Mouse (Mus musculus) naive thymus-derived CD4-positive, alpha-beta T cell, adult 2 months (primary cell): ENCODE measurements around the gene Lsm3.

Experiments used
- DNase-seq: peaks from one replicate; pipeline ENCODE4 v3.0.0-alpha.2; 2011; ENCODE audit warnings: low read depth

Lsm3 gene

GRCm38 (mm10) chr6:91510211-91510610 is 5.5 kb upstream of the Lsm3 start:
- DNase-seq = peak; percentile 35

GRCm38 (mm10) chr6:91514135-91514534 is 1.6 kb upstream of the Lsm3 start:
- DNase-seq = no peak

- DNase-seq = peak; percentile 48
Measured at GRCm38 (mm10) chr6:91514737-91515362, 878 bp upstream of the Lsm3 start.

- DNase-seq = no peak
Measured at GRCm38 (mm10) chr6:91518454-91519020, 2.8 kb downstream of the Lsm3 start.

- DNase-seq = no peak
Measured at GRCm38 (mm10) chr6:91522816-91523215, 7.1 kb downstream of the Lsm3 start.

- no peak for DNase-seq
Measured at GRCm38 (mm10) chr6:91525544-91525943, 9.8 kb downstream of the Lsm3 start.

GRCm38 (mm10) chr6:91527227-91527860 is 11.6 kb downstream of the Lsm3 start:
- peak; percentile 55 for DNase-seq

- no peak for DNase-seq
Measured at GRCm38 (mm10) chr6:91528265-91528664, 12.5 kb downstream of the Lsm3 start.

GRCm38 (mm10) chr6:91530673-91531072 is 14.9 kb downstream of the Lsm3 start:
- no peak for DNase-seq

GRCm38 (mm10) chr6:91531276-91531675 is 15.5 kb downstream of the Lsm3 start:
- no peak for DNase-seq

- DNase-seq = no peak
Measured at GRCm38 (mm10) chr6:91532661-91533060, 16.9 kb downstream of the Lsm3 start.

GRCm38 (mm10) chr6:91533359-91533758 is 17.6 kb downstream of the Lsm3 start:
- DNase-seq = no peak

- DNase-seq = no peak
Measured at GRCm38 (mm10) chr6:91533771-91534170, 18.0 kb downstream of the Lsm3 start.

- no peak for DNase-seq
Measured at GRCm38 (mm10) chr6:91534268-91534667, 18.5 kb downstream of the Lsm3 start.

GRCm38 (mm10) chr6:91535231-91535630 is 19.5 kb downstream of the Lsm3 start:
- DNase-seq = no peak

- no peak for DNase-seq
Measured at GRCm38 (mm10) chr6:91536047-91536765, 20.5 kb downstream of the Lsm3 start.

GRCm38 (mm10) chr6:91541276-91541675 is 25.5 kb downstream of the Lsm3 start:
- DNase-seq = no peak

- no peak for DNase-seq
Measured at GRCm38 (mm10) chr6:91543056-91543455, 27.3 kb downstream of the Lsm3 start.

GRCm38 (mm10) chr6:91546241-91546884 is 30.6 kb downstream of the Lsm3 start:
- no peak for DNase-seq

GRCm38 (mm10) chr6:91547313-91547712 is 31.6 kb downstream of the Lsm3 start:
- DNase-seq = no peak

- DNase-seq = no peak
Measured at GRCm38 (mm10) chr6:91549621-91550020, 33.9 kb downstream of the Lsm3 start.

GRCm38 (mm10) chr6:91551671-91552070 is 35.9 kb downstream of the Lsm3 start:
- DNase-seq = no peak
